Mouse (Mus musculus) cerebellum, adult 8-10 months (tissue): ENCODE measurements around the gene Cradd.

Experiments used
- DNase-seq: peaks from one replicate; pipeline ENCODE4 v3.0.0; 2022

Gene Cradd

GRCm38 (mm10) chr10:95194776-95195175 lies 129.2 kb downstream of the Cradd start:
- DNase-seq: no peak

- DNase-seq: no peak
Observed at GRCm38 (mm10) chr10:95193875-95194281, 130.1 kb downstream of the Cradd start.

GRCm38 (mm10) chr10:95191881-95192280 lies 132.1 kb downstream of the Cradd start:
- DNase-seq: no peak

- DNase-seq: no peak
Observed at GRCm38 (mm10) chr10:95191151-95191655, 132.7 kb downstream of the Cradd start.

DNA sequence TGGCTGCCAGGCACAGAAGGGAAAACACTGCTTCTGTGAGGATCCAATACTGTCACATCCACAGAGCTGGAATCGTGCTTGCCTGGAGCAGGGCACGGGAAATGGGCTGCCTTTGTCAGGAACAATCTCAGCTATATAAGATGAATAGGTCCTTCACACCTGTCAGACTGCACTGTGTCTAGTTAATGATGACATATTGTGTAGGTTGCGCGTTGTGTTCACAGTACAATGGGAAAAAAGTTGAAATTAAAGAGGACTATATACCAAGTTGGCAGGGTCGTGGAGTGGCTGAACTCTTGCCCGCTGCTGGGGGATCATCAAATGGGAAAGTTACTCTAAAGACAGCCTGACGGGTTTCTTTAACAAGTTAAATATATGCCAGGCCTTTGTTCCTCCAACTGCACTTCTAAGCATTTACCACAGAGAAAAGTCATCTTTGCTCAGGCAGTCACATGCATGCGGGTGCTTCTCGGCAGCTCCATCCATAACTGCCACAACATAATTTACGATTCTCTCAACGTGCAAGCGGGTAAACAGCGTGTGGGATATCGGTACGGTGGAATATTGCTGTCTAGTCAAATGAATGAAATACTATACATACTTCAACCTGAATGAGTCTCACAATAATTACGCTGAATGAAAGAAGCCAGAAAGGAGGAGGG lies 134.3 kb downstream of the Cradd start:
- no peak for DNase-seq

GRCm38 (mm10) chr10:95184210-95184609 lies 139.7 kb downstream of the Cradd start:
- no peak for DNase-seq

GRCm38 (mm10) chr10:95183051-95183450 lies 140.9 kb downstream of the Cradd start:
- DNase-seq: peak; percentile 43

DNA sequence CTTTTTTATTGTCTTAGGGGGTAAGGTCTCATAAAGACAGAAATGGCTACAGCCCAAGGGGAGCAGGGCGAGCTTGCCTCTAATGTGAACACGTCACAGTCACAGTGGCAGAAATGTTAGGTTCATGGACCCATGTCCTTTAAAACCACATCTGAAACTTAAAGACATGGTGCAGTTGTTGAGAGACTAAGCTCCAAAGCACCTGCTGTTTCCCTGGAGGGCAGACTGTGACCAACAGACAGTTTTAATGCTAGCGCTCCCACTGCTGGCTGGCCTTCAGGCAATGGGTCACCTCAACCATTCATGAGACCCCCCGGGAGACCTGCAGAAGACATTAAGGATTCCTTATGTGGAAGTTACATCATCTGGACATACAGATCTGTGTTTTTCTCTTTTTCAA lies 141.5 kb downstream of the Cradd start:
- DNase-seq: no peak

DNA sequence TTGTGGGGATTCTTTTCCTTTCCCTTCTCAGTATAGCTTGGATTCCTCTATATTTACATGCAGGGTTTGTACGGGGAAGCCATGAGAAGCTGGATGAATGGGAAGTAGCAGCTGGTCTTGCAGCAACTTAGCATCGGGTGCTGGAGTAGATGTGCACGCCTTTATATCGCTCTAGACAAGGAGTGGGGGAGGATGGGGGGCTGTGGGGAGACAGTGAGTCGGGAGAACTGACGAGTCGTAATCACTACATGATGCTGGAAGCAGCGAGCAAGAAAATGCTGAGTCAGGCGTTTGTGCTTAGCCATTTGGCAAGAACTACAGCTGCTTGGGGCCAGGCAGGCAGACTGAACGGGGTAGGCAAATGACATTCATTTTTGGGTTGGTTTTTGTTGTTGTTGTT lies 142.4 kb downstream of the Cradd start:
- DNase-seq: no peak

DNA sequence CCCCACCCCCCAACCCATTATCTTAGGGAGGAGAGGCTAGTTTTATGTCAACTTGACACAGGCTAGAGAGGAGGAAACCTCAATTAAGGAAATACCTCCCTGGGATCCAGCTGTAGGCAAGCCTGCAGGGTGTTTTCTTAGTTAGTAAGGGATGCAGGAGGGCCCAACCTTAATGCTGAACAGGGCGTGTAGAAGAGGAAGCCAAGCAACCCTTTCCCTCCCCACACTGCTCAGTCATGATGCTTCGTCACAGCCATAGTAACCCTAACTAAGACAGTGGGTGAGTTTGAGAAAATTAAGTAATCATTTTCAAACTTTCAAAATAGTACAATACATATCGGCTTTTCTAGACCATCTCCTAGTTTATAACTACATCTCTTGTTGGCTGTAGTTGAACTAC lies 143.0 kb downstream of the Cradd start:
- no peak for DNase-seq

DNA sequence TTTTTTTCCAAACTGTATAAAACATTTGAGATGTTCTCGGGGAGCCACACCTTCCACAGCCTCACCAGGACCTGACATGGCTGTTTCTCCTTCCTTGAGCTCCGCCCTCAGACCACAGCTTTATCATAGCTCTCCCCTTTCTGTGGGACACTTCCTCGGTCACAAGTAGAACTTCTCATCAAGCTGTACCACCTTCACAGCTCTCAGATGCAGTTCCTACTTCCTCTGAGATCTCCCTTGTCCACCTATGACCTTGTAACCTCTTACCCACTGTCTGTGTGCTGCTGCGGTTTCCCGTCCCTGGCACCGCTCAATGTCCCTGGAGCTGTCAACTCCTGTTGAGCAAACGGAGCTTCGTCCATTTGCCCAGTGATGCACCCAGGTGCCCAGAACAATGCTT lies 143.8 kb downstream of the Cradd start:
- DNase-seq: no peak

DNA sequence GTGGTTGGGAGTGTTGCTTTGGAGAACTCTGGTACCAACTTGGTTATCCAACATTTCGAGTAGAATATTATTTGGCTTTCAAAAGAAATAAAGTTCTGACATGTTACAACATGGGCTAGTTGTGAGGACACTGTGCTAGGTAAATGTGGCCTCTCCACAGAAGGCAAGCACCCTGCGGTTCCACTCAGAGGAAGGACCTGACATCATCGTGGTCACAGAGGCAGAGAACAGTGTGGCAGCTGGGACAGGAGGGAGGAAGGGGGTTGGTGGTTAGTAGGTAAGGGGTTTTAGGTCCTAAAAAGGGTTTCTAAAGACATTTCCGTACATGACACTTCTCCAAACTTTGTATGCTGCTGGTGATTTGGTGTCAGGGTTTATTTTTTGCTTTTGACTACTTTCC lies 145.1 kb downstream of the Cradd start:
- no peak for DNase-seq

DNA sequence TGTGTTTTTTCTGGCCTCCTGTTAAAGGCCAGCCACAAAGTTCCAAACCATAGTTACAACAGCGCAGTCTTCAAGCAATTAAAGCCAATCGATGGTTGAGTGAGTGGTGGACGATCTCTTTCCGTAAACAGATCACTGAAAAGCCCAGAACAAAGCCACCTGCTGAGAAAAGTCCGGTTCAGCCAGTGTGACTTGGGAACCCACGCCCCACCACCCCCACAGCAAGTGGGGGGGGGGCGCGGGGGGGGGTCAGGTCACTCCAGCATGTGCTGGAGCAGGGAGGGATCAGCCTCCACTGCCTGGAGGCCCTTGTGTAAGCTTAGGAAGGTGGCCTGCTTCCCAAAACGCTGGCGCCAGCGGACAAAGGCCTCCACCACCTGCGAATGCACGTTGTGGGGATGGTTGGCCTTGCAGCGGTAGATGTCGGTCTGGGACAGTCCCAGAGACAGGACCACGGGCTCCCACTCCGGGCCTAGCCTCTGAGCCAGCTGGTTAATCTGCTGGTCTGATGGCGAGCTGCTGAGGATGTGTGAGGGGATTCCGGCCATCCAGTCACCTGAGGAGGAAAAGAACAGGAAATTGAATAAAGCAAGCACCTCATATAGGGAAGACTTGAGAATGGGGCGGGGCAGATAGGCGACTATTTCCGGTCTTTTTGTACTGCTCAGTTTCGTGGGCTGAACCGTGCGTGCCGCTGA lies 148.4 kb downstream of the Cradd start:
- DNase-seq: no peak

DNA sequence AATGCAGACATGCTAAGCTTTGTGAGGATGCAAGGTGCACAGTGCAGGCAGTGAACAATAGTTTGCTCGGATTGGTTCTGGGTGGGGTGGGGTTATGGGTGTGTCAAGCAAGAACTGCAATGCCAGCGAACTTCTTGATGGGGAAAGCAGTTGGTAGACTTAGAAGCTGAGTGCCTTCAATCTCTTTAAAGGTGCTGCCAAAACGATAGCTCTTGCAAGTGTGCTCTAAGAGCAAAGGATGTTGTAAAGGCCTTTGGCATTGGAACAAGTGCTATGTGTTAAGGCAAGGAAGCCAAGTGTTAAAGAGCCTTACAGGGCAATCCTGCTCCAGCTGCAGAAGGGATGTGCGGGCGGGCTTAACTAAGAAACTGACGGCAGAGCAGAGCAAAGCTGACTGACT lies 149.7 kb downstream of the Cradd start:
- DNase-seq: no peak

- DNase-seq: no peak
Observed at GRCm38 (mm10) chr10:95170721-95171354, 153.1 kb downstream of the Cradd start.

DNA sequence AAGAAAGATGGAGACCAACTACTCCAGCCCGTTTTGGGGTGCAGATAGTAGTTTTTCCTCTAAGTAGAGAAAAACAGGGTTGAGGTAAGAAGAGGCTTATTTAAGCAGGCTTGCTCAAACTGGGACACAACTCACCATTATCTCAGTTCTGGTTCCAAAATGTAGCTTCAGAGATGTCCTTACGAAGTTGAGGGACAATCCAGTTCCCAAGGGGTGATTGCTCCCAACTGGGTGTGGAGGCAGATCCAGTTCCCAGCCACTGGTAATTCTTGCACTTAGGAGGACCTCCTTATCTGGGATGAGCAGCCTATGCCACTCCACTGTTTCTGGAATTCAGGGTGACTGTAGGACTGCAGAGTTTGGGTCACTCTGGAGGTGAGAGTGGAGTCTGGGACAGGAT lies 159.0 kb downstream of the Cradd start:
- DNase-seq: no peak

DNA sequence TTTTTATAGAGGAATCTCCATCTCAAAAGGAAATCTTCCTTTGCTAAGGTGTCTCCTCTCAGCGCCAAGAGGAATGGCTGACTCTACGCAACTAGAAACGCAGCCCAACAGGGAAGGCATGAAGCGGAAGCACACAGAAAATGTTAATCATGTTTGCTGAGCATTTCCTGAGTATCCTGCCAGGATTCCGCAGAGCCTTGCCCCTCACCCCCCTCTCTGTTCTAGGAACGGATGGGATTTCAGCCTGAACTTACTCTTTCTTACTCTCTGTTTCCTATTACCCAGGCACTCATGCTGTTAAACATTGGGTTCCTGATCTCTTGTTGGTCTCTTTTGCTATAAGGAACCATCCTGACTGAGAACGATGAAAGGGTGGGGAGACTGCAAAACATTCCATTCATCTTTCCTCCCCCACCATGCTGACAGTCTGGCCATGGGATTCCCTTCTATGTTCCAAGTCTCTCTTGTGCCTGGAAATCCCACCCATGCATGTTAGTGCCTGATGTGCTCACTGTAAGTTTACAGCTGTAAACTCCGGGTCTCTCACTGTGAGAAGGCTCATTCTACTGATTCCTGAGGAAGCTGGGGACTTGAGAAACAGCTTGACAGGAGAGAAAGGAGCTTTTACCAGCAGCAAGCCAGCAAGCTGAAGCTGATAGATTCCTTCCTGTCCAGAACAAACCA lies 161.1 kb downstream of the Cradd start:
- DNase-seq: no peak

DNA sequence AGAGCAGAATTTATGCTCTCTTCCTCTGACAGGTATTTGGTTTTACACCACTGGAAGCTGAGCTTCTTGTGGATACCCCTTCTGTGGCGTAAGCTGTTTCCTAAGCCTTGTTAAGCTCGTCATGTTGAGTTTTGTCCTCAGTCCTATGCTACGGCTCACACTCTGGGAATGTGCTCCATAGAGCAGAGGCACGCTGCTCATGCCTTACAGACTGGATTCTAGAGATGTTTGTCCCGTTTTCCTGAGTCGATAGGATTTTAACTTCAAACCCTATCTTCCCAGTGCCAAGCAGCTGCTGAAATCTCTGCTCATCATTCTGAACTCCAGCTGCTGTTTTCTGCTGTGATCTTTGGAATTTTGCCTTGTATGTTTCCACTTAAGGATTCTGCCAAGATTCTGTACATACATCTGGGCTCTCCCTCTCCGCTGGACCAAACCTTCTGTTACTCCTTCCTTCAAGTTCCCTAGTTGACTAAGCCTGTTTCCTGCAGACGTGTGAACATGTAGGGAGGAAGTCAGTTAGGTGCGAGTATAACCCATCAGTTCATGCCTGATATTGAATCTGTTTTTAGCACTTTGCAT lies 164.2 kb downstream of the Cradd start:
- no peak for DNase-seq

- DNase-seq: no peak
Observed at GRCm38 (mm10) chr10:95156410-95156809, 167.5 kb downstream of the Cradd start.

GRCm38 (mm10) chr10:95154675-95155074 lies 169.3 kb downstream of the Cradd start:
- no peak for DNase-seq

GRCm38 (mm10) chr10:95153224-95153623 lies 170.7 kb downstream of the Cradd start:
- no peak for DNase-seq

- no peak for DNase-seq
Observed at GRCm38 (mm10) chr10:95152503-95152989, 171.4 kb downstream of the Cradd start.
